Mouse (Mus musculus): ENCODE results near the gene Gm17334. TPM values are rescaled to one million over a fixed set of nuclear protein-coding genes. Genes with fewer than 3 reads are reported as not detected.

The Gm17334 gene
- polyA plus RNA-seq, 2 experiments = 0.11 to 0.28 TPM

DNA sequence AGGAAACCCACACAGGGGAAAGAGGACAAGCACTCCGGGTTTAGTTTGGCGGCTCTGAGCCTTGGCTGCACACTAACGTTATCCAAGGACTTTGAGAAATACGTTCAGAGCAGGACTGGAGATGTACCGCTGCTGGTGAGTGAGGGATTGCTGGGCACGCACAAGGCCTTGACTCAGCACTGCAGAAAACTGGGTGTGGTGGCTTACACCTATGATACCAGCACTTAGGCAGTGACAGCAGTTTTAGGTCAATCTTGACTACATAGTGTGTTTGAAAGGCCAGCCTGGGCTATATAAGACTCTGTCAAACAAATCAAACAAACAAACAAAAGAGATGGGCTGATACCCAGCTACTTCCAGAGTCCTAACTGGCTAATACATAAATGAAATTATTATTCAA is 30.5 kb upstream of the Gm17334 start:
- no peak for DNase-seq (ENCODE audit: low spot score)
- H3K4me2 ChIP-seq (replicated peaks; ENCODE audit: low read depth, low read length, severe bottlenecking) = no peak overlapping the region

DNA sequence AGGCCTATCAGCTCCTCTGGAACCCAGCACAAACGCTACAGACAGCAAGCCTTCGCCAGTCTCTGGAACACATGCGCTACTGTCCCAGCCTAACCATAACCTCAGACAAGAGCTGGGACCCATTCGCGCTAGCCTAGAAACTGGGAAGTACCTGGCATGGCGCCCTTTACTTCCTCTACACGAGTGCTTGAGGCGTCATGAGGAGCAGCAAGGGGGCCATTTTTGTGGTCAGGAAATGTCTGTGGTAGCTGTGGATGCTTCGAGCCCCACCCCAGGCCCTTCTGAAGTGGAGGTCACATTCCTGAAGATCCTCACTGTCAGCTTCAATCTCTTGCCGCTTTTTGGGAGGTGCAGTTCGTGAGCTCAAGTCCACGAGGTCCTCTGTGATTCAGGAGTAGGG is 30.1 kb upstream of the Gm17334 start:
- no peak overlapping the region for H3K4me2 ChIP-seq (replicated peaks; ENCODE audit: low read depth, low read length, severe bottlenecking)
- DNase-seq (ENCODE audit: low spot score) (no peak), ATAC-seq (ENCODE audit: low FRiP score, low read depth) (no peak)
- no peak for TF ChIP-seq POLR2A (IDR thresholded peaks at IDR 0.05; ENCODE audit: borderline replicate concordance, extremely low read depth, insufficient read depth, insufficient read length)
- no peaks in the 10 kb centered on the region for H3K9me3 ChIP-seq (ENCODE audit: control insufficient read depth, low read length)
- no peaks in the 10 kb centered on the region for H3K4me1 ChIP-seq (ENCODE audit: control insufficient read depth, insufficient read depth, low read length)
- H3K4me3 ChIP-seq (replicated peaks; ENCODE audit: low read length) = no peak overlapping the region
- H3K9ac ChIP-seq (ENCODE audit: low read depth, low read length, severe bottlenecking) = no peak overlapping the region
- H3K36me3 ChIP-seq (ENCODE audit: control insufficient read depth, insufficient read depth, low read length) = no peaks in the 10 kb centered on the region
- no peak overlapping the region for H3K27ac ChIP-seq (replicated peaks; ENCODE audit: low read depth, low read length)
- 77% methylated on average over 12 of the region's 12 CpGs for whole genome bisulfite sequencing
- H3K27me3 ChIP-seq (ENCODE audit: control insufficient read depth, insufficient read depth, low read length) = no peaks in the 10 kb centered on the region

More for the DNA sequence above, 30.5 kb upstream of the Gm17334 start:
- no peak for TF ChIP-seq POLR2A (IDR thresholded peaks at IDR 0.05; ENCODE audit: borderline replicate concordance, extremely low read depth, insufficient read depth, insufficient read length)
- Histone ChIP-seq H3K27ac (replicated peaks; ENCODE audit: low read depth, low read length) (no peak overlapping the region), H3K36me3 (ENCODE audit: control insufficient read depth, insufficient read depth, low read length) (no peaks in the 10 kb centered on the region), H3K27me3 (ENCODE audit: control insufficient read depth, insufficient read depth, low read length) (no peaks in the 10 kb centered on the region), H3K4me3 (replicated peaks; ENCODE audit: low read length) (no peak overlapping the region), H3K4me1 (ENCODE audit: control insufficient read depth, insufficient read depth, low read length) (no peaks in the 10 kb centered on the region), H3K9me3 (ENCODE audit: control insufficient read depth, low read length) (no peaks in the 10 kb centered on the region), H3K9ac (ENCODE audit: low read depth, low read length, severe bottlenecking) (no peak overlapping the region)
- ATAC-seq (ENCODE audit: low FRiP score, low read depth) = no peak
- WGBS = 86% methylated on average over 6 of the region's 6 CpGs

DNA sequence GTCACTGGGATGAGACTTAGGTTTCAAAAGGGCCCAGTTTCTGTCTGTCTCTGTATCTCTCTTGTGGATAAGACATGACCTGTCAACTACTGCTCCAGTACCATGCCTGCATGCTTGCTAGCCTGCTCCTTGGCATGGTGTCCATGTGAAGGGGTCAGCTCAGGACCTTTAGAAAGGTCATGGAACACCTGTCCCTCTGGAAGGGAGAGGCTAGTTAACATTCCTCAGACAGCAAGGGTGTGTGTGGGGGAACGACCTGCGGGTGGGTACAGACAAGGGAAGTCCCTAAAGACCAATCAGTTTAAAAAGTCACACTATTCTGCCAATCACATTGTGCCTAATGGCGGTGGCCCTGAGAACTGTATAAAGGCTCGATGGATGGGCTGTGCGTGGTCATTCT is 28.0 kb upstream of the Gm17334 start:
- Histone ChIP-seq H3K4me3 (replicated peaks; ENCODE audit: low read length) (no peak overlapping the region), H3K27ac (replicated peaks; ENCODE audit: low read depth, low read length) (no peak overlapping the region), H3K9me3 (ENCODE audit: control insufficient read depth, low read length) (no peaks in the 10 kb centered on the region), H3K27me3 (ENCODE audit: control insufficient read depth, insufficient read depth, low read length) (no peaks in the 10 kb centered on the region), H3K4me2 (replicated peaks; ENCODE audit: low read depth, low read length, severe bottlenecking) (no peak overlapping the region), H3K9ac (ENCODE audit: low read depth, low read length, severe bottlenecking) (no peak overlapping the region), H3K36me3 (ENCODE audit: control insufficient read depth, insufficient read depth, low read length) (no peaks in the 10 kb centered on the region), H3K4me1 (ENCODE audit: control insufficient read depth, insufficient read depth, low read length) (peaks cover 3% of the 10 kb centered on the region)
- ATAC-seq (ENCODE audit: low FRiP score, low read depth) (no peak), DNase-seq (ENCODE audit: low spot score) (no peak)
- no peak for TF ChIP-seq POLR2A (IDR thresholded peaks at IDR 0.05; ENCODE audit: borderline replicate concordance, extremely low read depth, insufficient read depth, insufficient read length)
- WGBS = 90% methylated on average over 5 of the region's 5 CpGs

DNA sequence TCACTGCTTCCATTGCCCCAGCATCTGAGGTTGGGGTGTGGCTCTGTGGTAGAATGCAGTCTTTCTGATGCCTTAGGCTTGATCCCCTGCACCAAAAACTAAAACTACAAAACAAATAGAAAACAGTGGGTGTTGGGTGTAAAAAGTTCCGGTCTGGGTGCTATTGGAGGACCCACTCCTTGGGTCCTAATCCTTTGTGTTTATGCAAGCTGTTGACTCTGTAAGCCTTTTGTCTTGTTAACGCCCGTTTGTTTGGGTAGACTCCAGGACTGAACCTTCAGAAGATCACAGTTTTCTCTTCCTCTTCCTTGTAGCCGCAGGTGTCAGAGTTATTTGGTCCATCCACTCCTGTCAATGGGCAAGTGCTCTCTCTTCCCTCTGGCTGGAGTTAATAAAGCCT is 27.0 kb upstream of the Gm17334 start:
- Histone ChIP-seq H3K4me2 (replicated peaks; ENCODE audit: low read depth, low read length, severe bottlenecking) (no peak overlapping the region), H3K27ac (replicated peaks; ENCODE audit: low read depth, low read length) (no peak overlapping the region), H3K9me3 (ENCODE audit: control insufficient read depth, low read length) (no peaks in the 10 kb centered on the region), H3K36me3 (ENCODE audit: control insufficient read depth, insufficient read depth, low read length) (no peaks in the 10 kb centered on the region), H3K9ac (ENCODE audit: low read depth, low read length, severe bottlenecking) (no peak overlapping the region), H3K4me3 (replicated peaks; ENCODE audit: low read length) (no peak overlapping the region), H3K27me3 (ENCODE audit: control insufficient read depth, insufficient read depth, low read length) (no peaks in the 10 kb centered on the region), H3K4me1 (ENCODE audit: control insufficient read depth, insufficient read depth, low read length) (peaks cover 7% of the 10 kb centered on the region)
- WGBS = 73% methylated on average over 4 of the region's 4 CpGs
- DNase-seq (ENCODE audit: low spot score) (no peak), ATAC-seq (ENCODE audit: low FRiP score, low read depth) (no peak)
- TF ChIP-seq POLR2A (IDR thresholded peaks at IDR 0.05; ENCODE audit: borderline replicate concordance, extremely low read depth, insufficient read depth, insufficient read length) = no peak

DNA sequence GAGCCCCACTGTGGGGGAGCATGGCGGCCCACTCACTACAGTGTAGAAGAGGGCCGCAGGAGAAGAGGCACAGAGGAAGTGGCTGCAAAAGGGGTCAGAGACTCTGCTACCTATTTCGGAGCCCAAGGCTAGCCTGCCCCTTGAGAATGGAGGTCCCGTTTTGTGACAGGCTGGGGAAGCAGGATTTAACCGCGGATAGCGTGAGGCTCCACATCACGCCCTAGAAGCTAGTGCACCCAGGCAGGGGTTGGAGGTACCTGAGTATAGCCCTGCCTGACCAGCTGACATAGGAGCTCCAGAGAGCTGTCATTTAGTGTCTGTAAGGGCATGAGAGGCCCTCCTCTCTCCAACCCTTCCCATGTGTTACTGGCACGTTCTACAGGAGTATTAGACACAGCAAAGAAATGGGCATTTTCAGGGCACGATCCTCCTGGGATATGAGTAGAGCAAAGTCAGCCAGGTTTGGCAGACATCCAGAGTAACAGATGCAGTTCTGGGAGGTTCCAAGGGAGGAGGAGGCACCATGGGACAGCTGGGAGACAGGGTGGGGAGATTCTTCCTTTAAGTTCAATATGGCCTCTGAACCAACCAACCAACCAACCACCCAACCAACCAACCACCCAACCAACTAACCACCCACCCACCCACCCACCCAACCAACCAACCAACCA is 25.2 kb upstream of the Gm17334 start:
- Histone ChIP-seq H3K4me1 (ENCODE audit: control insufficient read depth, insufficient read depth, low read length) (peaks cover 14% of the 10 kb centered on the region), H3K9me3 (ENCODE audit: control insufficient read depth, low read length) (no peaks in the 10 kb centered on the region), H3K4me2 (replicated peaks; ENCODE audit: low read depth, low read length, severe bottlenecking) (no peak overlapping the region), H3K27ac (replicated peaks; ENCODE audit: low read depth, low read length) (no peak overlapping the region), H3K27me3 (ENCODE audit: control insufficient read depth, insufficient read depth, low read length) (no peaks in the 10 kb centered on the region), H3K9ac (ENCODE audit: low read depth, low read length, severe bottlenecking) (no peak overlapping the region), H3K4me3 (replicated peaks; ENCODE audit: low read length) (no peak overlapping the region), H3K36me3 (ENCODE audit: control insufficient read depth, insufficient read depth, low read length) (no peaks in the 10 kb centered on the region)
- DNase-seq (ENCODE audit: low spot score) (no peak), ATAC-seq (ENCODE audit: low FRiP score, low read depth) (no peak)
- 92% methylated on average over 10 of the region's 10 CpGs for WGBS
- no peak for TF ChIP-seq POLR2A (IDR thresholded peaks at IDR 0.05; ENCODE audit: borderline replicate concordance, extremely low read depth, insufficient read depth, insufficient read length)

Data from limb, embryonic 14.5 days (tissue).